Mouse (Mus musculus) hindbrain, embryonic 12.5 days (tissue): ENCODE measurements around the gene Nemf. TPM values are rescaled to one million over a fixed set of nuclear protein-coding genes. Genes with fewer than 3 reads are reported as not detected.

ENCODE experiments used
- ATAC-seq: fragments of 200-750 bp; cut with Nextera tagmentation; 2 replicates; pipeline ENCODE4 v1.8.0; 2017; ENCODE audit warnings: moderate TSS enrichment; ENCODE audit not compliant: low FRiP score
- H3K27ac ChIP-seq: fragments of 300-500 bp; sonication (generic); 2 replicates; pipeline ENCODE4 v1.5.1; 2016; ENCODE audit warnings: mild to moderate bottlenecking
- H3K27me3 ChIP-seq: fragments of 300-500 bp; sonication (generic); 2 replicates; pipeline ENCODE4 v1.6.1; 2016; ENCODE audit warnings: mild to moderate bottlenecking
- H3K36me3 ChIP-seq: fragments of 300-500 bp; sonication (generic); 2 replicates; pipeline ENCODE4 v1.6.1; 2016; ENCODE audit warnings: mild to moderate bottlenecking
- H3K4me1 ChIP-seq: fragments of 300-500 bp; sonication (generic); 2 replicates; pipeline ENCODE4 v1.6.1; 2016
- H3K4me2 ChIP-seq: fragments of 300-500 bp; sonication (generic); replicated peaks from 2 replicates; pipeline ENCODE4 v1.6.1; 2016; ENCODE audit warnings: mild to moderate bottlenecking
- H3K4me3 ChIP-seq: fragments of 300-500 bp; sonication (generic); 2 replicates; pipeline ENCODE4 v1.5.1; 2016; ENCODE audit warnings: mild to moderate bottlenecking
- H3K9ac ChIP-seq: fragments of 300-500 bp; sonication (generic); 2 replicates; pipeline ENCODE4 v1.6.1; 2016; ENCODE audit warnings: mild to moderate bottlenecking, moderate library complexity
- H3K9me3 ChIP-seq: fragments of 300-500 bp; sonication (generic); replicated peaks from 2 replicates; pipeline ENCODE4 v1.6.1; 2016; ENCODE audit warnings: mild to moderate bottlenecking
- WGBS: fragments of 180-500 bp; shearing (Covaris S2); methylation state at CpG from one replicate; pipeline ENCODE4 v1.1.7; 2016; 5-methylcytosine and 5-hydroxymethylcytosine counted together
- polyA plus RNA-seq: library from polyadenylated mRNA; unstranded; fragments of >200 nt; fragmentation: Nextera tagmentation; extraction: Ambion mirVana; gene quantifications from 2 replicates; pipeline ENCODE4 v1.2.1, GENCODE M21; 2016

Nemf gene
- polyA plus RNA-seq, 1 experiment from 2014 or later = 90.7 TPM

DNA sequence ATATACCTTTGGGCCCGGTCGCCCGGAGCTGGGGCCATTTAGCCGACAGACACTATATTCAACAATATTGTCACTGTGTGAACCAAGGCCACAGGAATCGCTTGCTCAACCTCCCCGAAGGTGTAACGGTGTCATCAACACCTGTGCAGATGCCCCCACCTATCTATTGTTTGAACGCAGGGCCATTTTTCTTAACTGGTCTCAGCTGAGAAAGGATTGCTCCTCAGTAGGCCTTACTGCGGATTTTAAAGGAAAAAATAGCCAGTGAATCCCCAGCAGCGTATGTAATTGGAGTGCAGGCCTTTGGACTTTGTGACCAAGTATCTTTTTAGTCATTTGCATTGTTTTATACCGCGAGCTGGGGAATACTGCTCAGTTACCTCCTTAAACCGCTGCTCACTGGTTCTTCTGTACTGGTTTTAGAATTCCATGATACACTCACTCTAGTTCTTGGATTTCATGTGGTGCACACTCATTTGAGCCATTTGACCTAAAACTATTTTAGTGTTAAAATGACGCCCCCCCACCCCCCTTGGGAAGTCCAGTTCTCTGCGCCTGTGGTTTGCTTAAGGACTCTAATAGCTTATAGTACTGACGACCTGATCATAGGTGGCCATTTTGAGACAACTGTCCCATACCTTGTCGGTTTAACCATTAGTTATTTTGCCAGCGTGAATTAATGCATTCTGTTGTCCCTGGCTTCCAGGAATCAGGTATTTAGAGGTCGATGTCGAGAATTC is 59.4 kb downstream of the Nemf start:
- no peaks in the 10 kb centered on the region for H3K9me3 ChIP-seq
- H3K4me2 ChIP-seq = peak overlapping the region; percentile 75
- H3K4me1 ChIP-seq = peaks cover 22% of the 10 kb centered on the region
- peak overlapping the region; percentile 99 for H3K27ac ChIP-seq
- no peaks in the 10 kb centered on the region for H3K27me3 ChIP-seq
- ATAC-seq = no peak
- WGBS = 18% methylated on average over 20 of the region's 20 CpGs
- peaks cover 24% of the 10 kb centered on the region for H3K36me3 ChIP-seq
- peak overlapping the region; percentile 99 for H3K9ac ChIP-seq
- H3K4me3 ChIP-seq = peak overlapping the region; percentile 97

DNA sequence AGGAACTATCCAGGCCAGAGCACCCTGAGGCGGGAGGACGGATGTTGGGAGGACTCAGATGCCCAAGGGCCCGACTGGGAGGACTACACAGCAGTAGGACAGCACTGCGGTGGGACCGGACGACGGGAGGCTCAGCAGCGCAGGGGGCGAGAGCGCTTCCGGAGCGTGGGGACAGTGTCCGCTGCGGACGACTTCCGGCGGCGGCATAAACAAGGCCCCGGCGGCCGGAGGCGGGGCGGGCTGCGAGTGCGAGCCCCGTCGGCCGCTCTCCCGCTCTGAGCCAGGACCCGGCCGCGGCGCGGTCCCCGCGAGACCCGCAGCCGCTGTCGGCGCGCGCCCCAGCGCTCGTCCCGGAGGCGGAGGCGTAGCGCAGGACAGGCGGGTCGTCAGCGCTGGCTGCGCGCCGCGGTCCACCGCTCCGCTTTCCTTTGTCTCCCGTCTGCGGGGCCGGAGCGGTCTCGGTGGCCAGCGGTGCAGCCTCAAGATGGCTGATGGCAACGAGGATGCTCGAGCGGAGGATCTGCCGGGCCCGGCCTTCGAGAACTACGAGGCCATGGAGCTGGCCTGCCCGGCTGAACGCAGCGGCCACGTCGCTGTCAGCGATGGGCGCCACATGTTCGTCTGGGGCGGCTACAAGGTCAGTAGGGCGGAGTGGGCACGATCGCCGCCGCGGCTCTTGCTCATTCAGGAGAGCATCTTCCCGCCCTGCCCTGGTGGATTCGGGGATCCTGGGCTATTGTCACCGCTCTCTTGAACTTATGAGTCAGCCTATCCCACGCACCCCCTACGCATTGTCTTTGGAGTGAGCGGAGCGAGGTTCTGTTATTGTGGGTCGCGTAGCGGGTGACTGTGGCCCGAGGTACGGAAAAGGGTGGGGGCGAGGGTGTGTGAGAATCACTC is 60.2 kb downstream of the Nemf start, which contains the start of gene Klhdc2:
Gene Klhdc2, plus strand, starts transcription at position 171 of the 900 bp plus-strand sequence.
- Histone ChIP-seq H3K36me3 (peaks cover 16% of the 10 kb centered on the region), H3K9ac (peak within 1 kb of the TSS; percentile 99), H3K4me3 (peak within 1 kb of the TSS; percentile 97), H3K27me3 (no peaks in the 10 kb centered on the region), H3K4me2 (peak within 1 kb of the TSS; percentile 75), H3K27ac (peak within 1 kb of the TSS; percentile 99), H3K9me3 (no peaks in the 10 kb centered on the region), H3K4me1 (peaks cover 22% of the 10 kb centered on the region)
- under 1% methylated on average over 96 of the region's 98 CpGs for WGBS
- peak; percentile 96 for ATAC-seq

DNA sequence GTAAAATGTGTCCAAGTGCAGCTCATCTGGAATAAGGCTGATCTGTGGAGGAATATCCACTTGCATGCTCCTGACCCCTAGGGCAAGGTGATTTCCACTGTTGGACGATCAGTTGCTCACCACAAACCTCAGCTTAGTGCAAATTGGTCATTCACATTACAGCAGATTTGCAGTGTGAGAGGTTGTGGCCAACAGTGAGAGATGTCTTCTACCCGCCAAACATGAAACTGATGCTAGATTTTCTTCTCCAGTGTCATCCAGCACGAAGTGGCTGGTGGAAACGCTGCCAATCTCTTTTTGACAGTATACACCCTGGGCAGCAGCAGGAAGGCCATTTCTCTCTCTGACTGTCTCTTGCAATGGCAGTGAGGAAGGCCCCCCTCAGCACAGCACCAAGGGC is 61.3 kb downstream of the Nemf start:
- Histone ChIP-seq H3K9me3 (no peaks in the 10 kb centered on the region), H3K27me3 (no peaks in the 10 kb centered on the region), H3K9ac (0 out of 2 replicates have a peak overlapping the region, but pooled peaks have one; percentile 99), H3K4me1 (peaks cover 22% of the 10 kb centered on the region), H3K4me2 (peak overlapping the region; percentile 75), H3K27ac (peak overlapping the region; percentile 99), H3K36me3 (peaks cover 7% of the 10 kb centered on the region), H3K4me3 (no peak overlapping the region)
- no peak for ATAC-seq
- 79% methylated on average over 4 of the region's 4 CpGs for WGBS

DNA sequence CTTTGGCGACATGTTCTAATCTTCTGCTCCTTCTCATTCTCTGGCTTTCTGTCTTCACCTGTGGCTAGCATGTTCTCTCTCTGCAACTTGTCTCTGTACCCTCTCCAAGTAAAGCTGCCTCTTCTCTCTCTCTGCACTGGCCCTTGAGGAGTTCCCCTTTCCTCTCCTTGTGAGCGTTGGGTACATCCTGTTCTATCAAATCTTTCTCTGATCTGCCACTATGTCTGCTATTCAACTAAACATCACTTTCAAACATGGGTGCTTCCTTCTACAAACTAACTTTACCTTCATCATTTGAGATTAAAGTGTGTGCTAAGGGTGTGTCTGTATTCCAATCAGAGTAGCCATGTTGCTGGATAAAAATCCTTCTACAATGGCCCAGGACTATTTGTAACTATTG is 62.0 kb downstream of the Nemf start:
- Histone ChIP-seq H3K4me3 (no peak overlapping the region), H3K36me3 (0 out of 2 replicates have a peak, but pooled peaks cover 2% of the 10 kb centered on the region), H3K9me3 (no peaks in the 10 kb centered on the region), H3K27ac (no peak overlapping the region), H3K9ac (no peak overlapping the region), H3K4me1 (peaks cover 22% of the 10 kb centered on the region), H3K27me3 (no peaks in the 10 kb centered on the region), H3K4me2 (no peak overlapping the region)
- ATAC-seq = no peak
- 83% methylated on average over 2 of the region's 2 CpGs for WGBS

DNA sequence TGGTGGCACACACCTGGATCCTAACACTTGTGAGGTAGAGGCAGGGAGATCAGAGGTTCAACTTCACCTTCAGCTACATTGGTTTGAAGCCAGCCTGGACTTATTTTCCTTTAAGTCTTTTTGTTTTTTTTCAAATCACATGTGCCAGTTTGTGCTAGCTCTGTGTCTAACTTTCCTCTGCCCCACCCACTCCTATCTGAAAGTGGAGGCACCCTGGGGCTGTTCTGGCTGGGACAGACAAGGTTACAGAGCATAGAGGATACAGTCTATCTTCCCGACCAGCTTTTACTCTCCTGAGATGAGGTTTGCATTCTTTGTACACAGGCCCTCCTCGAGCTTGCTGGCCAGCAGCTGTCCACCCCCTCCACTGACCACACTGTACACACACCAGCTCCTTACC is 63.1 kb downstream of the Nemf start:
- Histone ChIP-seq H3K9me3 (no peaks in the 10 kb centered on the region), H3K4me3 (no peak overlapping the region), H3K27me3 (no peaks in the 10 kb centered on the region), H3K36me3 (no peaks in the 10 kb centered on the region), H3K4me2 (no peak overlapping the region), H3K27ac (no peak overlapping the region), H3K9ac (no peak overlapping the region), H3K4me1 (peaks cover 16% of the 10 kb centered on the region)
- no peak for ATAC-seq
- WGBS = 51% methylated on average over 2 of the region's 2 CpGs

DNA sequence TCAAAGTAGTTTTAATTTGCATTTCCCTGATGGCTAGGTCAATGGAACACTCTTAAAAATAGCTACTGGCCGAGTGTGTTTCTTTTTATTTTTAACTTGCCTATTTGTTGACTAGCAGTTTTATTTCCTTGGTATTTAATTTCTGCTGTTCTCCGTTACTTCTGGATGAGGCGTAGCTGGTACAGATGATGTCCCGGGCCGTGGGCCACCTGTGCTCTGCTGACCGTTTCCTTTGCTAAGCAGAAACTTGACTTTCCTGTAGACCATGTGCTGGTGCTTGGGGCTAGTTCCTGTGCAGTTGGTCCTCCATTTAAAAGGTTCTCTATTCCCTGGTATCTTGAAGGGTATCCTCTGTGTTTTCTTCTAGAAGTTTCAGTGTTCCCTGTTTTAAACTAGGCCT is 64.6 kb downstream of the Nemf start:
- H3K4me1 ChIP-seq = peaks cover 3% of the 10 kb centered on the region; the same call in 1 of the 2 replicates
- no peak overlapping the region for H3K4me3 ChIP-seq
- H3K27me3 ChIP-seq = no peaks in the 10 kb centered on the region
- no peak overlapping the region for H3K9ac ChIP-seq
- no peaks in the 10 kb centered on the region for H3K36me3 ChIP-seq
- H3K9me3 ChIP-seq = no peaks in the 10 kb centered on the region
- 91% methylated on average over 6 of the region's 6 CpGs for WGBS
- H3K4me2 ChIP-seq = no peak overlapping the region
- no peak overlapping the region for H3K27ac ChIP-seq
- no peak for ATAC-seq

DNA sequence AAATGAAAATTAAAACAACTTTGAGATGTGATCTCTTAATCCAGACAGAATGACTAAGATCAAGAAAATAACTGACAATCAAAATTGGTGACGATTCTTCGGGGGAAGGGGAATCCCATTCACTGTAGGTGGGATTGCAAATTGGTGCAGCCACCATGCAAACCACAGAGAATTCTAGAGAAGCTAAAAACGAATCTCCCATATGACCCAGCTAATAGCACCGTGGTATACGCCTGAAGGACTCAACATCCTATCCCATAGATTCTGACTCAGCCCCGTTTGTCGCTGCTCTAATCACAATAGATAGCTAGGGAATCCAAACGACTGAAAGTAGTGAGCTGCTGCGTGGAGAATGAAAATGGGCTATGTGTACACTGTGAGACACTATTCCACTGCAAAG is 68.3 kb downstream of the Nemf start:
- no peaks in the 10 kb centered on the region for H3K36me3 ChIP-seq
- H3K9me3 ChIP-seq = no peaks in the 10 kb centered on the region
- no peak overlapping the region for H3K4me3 ChIP-seq
- no peak for ATAC-seq
- no peak overlapping the region for H3K4me2 ChIP-seq
- WGBS = 80% methylated on average over 9 of the region's 9 CpGs
- no peaks in the 10 kb centered on the region for H3K27me3 ChIP-seq
- no peak overlapping the region for H3K27ac ChIP-seq
- H3K4me1 ChIP-seq = no peaks in the 10 kb centered on the region
- no peak overlapping the region for H3K9ac ChIP-seq

DNA sequence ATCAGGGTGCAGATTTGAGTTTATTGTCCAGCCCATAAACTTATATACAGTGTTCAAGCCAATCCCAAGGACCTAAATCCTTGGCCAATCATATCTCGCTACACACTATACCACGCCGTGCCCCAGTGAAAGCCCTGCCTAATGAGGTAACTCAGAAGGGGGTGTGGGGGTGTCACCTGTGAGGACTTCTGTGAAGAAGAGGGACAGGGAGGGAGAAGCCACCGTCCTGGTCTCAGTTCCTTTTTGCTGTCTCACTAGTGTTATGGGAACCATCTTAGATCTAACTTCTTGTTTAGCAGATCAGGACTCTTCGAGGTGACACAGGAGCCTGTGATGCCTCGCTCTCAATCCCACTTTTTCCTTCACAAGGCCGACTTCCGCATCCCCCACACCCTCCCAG is 69.4 kb downstream of the Nemf start:
- H3K4me3 ChIP-seq = no peak overlapping the region
- H3K36me3 ChIP-seq = no peaks in the 10 kb centered on the region
- ATAC-seq = no peak
- no peak overlapping the region for H3K9ac ChIP-seq
- no peaks in the 10 kb centered on the region for H3K27me3 ChIP-seq
- H3K4me1 ChIP-seq = no peaks in the 10 kb centered on the region
- 92% methylated on average over 8 of the region's 8 CpGs for WGBS
- H3K4me2 ChIP-seq = no peak overlapping the region
- H3K27ac ChIP-seq = no peak overlapping the region
- no peaks in the 10 kb centered on the region for H3K9me3 ChIP-seq

DNA sequence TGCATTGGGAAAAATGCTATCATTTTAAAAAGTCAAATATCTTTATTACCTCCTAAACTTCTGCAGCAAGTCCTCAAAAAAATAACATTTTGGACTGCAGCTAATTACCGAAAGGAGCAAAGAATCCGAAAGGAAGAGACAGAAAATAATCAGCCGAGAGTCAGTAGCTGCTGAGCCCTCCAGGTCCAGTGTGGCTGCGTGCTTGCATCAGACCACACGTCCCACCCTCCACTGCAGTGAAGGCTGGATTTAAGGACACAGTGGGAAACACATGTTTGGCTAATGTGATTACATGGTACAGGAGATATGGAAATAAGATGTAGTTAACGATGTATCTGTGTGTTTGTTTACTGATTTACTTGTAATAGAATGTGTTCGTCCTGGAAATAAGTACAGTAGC is 73.8 kb downstream of the Nemf start:
- Histone ChIP-seq H3K4me3 (no peak overlapping the region), H3K27me3 (no peaks in the 10 kb centered on the region), H3K27ac (no peak overlapping the region), H3K4me2 (no peak overlapping the region), H3K36me3 (no peaks in the 10 kb centered on the region), H3K4me1 (no peaks in the 10 kb centered on the region), H3K9me3 (no peaks in the 10 kb centered on the region), H3K9ac (no peak overlapping the region)
- WGBS = 87% methylated on average over 7 of the region's 7 CpGs
- ATAC-seq = no peak

DNA sequence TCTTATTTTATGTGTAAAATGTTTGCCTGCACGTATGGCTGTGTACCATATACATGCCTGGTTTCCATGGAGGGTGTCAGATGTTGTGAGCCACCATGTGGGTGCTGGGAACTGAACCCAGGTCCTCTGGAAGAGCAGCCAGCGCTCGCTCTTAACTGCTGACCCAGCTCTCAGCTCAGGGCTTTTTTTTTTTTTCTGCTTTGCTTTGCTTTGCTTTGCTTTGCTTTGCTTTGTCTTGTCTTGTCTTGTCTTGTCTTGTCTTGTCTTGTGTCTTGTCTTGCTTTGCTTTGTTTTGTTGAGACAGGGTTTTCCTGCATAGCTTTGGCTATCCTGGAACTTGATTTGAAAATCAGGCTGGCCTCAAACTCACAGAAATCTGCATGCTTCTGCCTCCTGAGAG is 76.0 kb downstream of the Nemf start:
- H3K4me2 ChIP-seq = no peak overlapping the region
- no peak for ATAC-seq
- H3K9ac ChIP-seq = no peak overlapping the region
- no peaks in the 10 kb centered on the region for H3K9me3 ChIP-seq
- no peak overlapping the region for H3K27ac ChIP-seq
- 92% methylated on average over 3 of the region's 3 CpGs for WGBS
- H3K36me3 ChIP-seq = no peaks in the 10 kb centered on the region
- H3K4me1 ChIP-seq = no peaks in the 10 kb centered on the region
- no peaks in the 10 kb centered on the region for H3K27me3 ChIP-seq
- no peak overlapping the region for H3K4me3 ChIP-seq

DNA sequence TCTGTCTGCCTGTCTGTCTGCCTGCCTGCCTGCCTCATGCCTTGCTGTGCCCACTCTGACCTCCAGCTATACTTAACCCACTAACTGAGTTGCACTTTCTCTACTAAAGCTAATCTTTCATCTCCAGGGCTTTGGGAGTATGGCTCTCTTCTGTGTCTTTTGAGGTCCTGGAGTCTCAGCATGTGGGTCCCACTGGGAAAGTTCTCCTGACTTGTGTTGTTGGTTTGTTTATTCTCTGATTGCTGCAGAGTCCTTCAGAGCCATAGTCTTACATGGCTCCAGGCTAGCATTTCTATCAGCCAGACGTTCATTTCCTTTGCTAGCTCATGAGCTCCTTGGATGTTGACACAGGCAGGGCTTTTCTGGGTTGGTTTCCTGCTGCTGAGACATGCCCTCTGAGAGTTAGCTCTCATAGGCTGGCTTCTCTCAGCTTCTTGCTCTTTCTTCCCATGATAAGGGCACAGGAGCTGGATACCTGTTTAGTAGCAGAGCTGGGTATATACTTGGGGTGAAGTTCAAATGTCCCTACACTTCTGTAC is 77.0 kb downstream of the Nemf start:
- ATAC-seq = no peak
- Histone ChIP-seq H3K4me1 (no peaks in the 10 kb centered on the region), H3K27me3 (no peaks in the 10 kb centered on the region), H3K4me3 (no peak overlapping the region), H3K9me3 (no peaks in the 10 kb centered on the region), H3K4me2 (no peak overlapping the region), H3K36me3 (no peaks in the 10 kb centered on the region), H3K9ac (no peak overlapping the region), H3K27ac (no peak overlapping the region)
- WGBS = 61% methylated on average over 1 of the region's 1 CpGs

DNA sequence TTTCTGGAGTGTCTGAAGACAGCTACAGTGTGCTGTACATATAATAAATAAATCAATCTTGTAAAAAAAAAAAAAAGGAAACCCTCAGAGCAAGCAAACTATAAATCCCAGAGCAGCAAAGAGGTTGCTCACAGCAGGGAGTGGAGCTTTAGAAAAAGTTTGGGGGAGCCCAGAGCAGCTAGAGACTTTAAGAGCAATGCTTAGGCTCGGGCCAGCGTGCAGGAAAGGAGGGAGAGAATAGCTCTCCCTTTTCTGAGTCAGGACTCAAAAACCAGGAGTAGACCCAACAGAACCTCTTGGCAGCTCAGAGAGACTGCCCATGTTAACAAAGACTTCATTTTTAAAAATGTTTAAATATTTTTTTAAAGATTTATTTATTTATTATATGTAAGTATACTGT is 88.0 kb downstream of the Nemf start:
- no peaks in the 10 kb centered on the region for H3K4me1 ChIP-seq
- no peak overlapping the region for H3K9ac ChIP-seq
- 76% methylated on average over 2 of the region's 2 CpGs for WGBS
- H3K4me2 ChIP-seq = no peak overlapping the region
- H3K27me3 ChIP-seq = no peaks in the 10 kb centered on the region
- no peak overlapping the region for H3K27ac ChIP-seq
- no peak for ATAC-seq
- no peak overlapping the region for H3K4me3 ChIP-seq
- no peaks in the 10 kb centered on the region for H3K9me3 ChIP-seq
- no peaks in the 10 kb centered on the region for H3K36me3 ChIP-seq
